Mouse (Mus musculus): ENCODE results near the gene B3galt2. TPM values are rescaled to one million over a fixed set of nuclear protein-coding genes. Genes with fewer than 3 reads are reported as not detected.

The B3galt2 gene
- not detected for total RNA-seq (2023)

GRCm38 (mm10) chr1:143640650-143641407 is at the start of gene B3galt2:
Gene B3galt2, plus strand, starts transcription at chr1:143640664.

GRCm38 (mm10) chr1:143702741-143703262 is 62.3 kb downstream of the B3galt2 start, which contains the start of gene Cdc73:
Gene Cdc73, minus strand, starts transcription at chr1:143702893.

Other genes starting within 250 kb of the B3galt2 start
- gene Cdc73, start 62.2 kb downstream of the B3galt2 start, total RNA-seq (2023), result 98.2 TPM
- gene Glrx2, start 75.7 kb downstream of the B3galt2 start, total RNA-seq (2023), result 36.2 TPM
- gene Trove2, start 136.4 kb downstream of the B3galt2 start, total RNA-seq (2023), result 3.8 TPM
- 24.2 TPM for gene Uchl5, start 136.6 kb downstream of the B3galt2 start, total RNA-seq (2023)